Mouse (Mus musculus) heart, postnatal 0 days (tissue): ENCODE data around the gene St5.

Source experiments
- CTCF ChIP-seq: IDR thresholded peaks from 2 replicates; pipeline ENCODE4 v1.5.1; 2016; ENCODE audit warnings: antibody characterized with exemption, control low read depth, low read depth
- EP300 ChIP-seq: IDR thresholded peaks from 2 replicates; pipeline ENCODE4 v1.6.1; 2016; ENCODE audit warnings: antibody characterized with exemption, low read depth

DNA sequence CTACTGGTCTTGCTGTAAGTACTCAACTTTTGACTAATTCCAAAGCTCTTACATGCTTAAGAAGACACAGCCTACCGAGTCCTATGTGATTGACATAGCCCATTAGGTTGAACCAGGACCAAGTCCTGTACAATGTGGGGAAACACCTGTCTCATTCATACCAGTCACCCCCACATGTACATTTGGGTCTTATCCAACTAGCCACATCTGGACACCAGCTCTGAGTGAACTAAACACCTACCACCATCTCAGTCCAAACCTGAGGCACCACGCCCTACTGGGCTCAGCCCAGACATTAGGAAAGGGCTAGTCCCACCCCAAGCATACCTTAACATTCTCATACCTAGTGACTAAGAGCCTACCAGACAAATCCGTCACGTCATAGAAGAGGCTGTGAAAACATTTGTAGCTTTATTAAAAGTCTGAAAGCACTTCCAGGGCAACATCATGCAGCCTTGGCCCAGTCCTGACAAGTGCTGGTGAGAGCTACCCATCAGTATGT, 135.0 kb downstream of the St5 start:
- TF ChIP-seq CTCF (no peak), EP300 (no peak)
